Mouse (Mus musculus) embryonic facial prominence, embryonic 11.5 days (tissue): ENCODE data around the gene Tdrd1. TPM values are rescaled to one million over a fixed set of nuclear protein-coding genes. Genes with fewer than 3 reads are reported as not detected.

Source experiments
- ATAC-seq: fragments of 200-750 bp; cut with Nextera tagmentation; replicated peaks from 2 replicates; pipeline ENCODE4 v1.8.0; 2017; ENCODE audit warnings: low read depth; ENCODE audit not compliant: insufficient number of reproducible peaks, low FRiP score, low TSS enrichment
- DNase-seq: peaks from one replicate; pipeline ENCODE4 v3.0.0-alpha.2; 2015; ENCODE audit warnings: low spot score
- H3K27ac ChIP-seq: fragments of 300-500 bp; sonication (generic); replicated peaks from 2 replicates; pipeline ENCODE4 v1.5.1; 2014; ENCODE audit warnings: mild to moderate bottlenecking, low read depth, low read length, control low read depth
- H3K27me3 ChIP-seq: fragments of 300-500 bp; sonication (generic); 2 replicates; pipeline ENCODE4 v1.6.1; 2014; ENCODE audit warnings: mild to moderate bottlenecking, low read length, moderate library complexity, mixed read lengths; ENCODE audit not compliant: control insufficient read depth, insufficient read depth
- H3K36me3 ChIP-seq: fragments of 300-500 bp; sonication (generic); replicated peaks from 2 replicates; pipeline ENCODE4 v1.6.1; 2014; ENCODE audit warnings: low read depth, mild to moderate bottlenecking, low read length, moderate library complexity, mixed read lengths; ENCODE audit not compliant: control insufficient read depth, insufficient read depth
- H3K4me1 ChIP-seq: fragments of 300-500 bp; sonication (generic); 2 replicates; pipeline ENCODE4 v1.6.1; 2014; ENCODE audit warnings: low read length, mixed read lengths; ENCODE audit not compliant: control insufficient read depth, insufficient read depth
- H3K4me2 ChIP-seq: fragments of 300-500 bp; sonication (generic); 2 replicates; pipeline ENCODE4 v1.6.1; 2014; ENCODE audit warnings: low read depth, mild to moderate bottlenecking, control low read depth, low read length, moderate library complexity
- H3K4me3 ChIP-seq: fragments of 300-500 bp; sonication (generic); 2 replicates; pipeline ENCODE4 v1.5.1; 2014; ENCODE audit warnings: low read depth, low read length, control low read depth
- H3K9ac ChIP-seq: fragments of 300-500 bp; sonication (generic); replicated peaks from 2 replicates; pipeline ENCODE4 v1.6.1; 2014; ENCODE audit warnings: mild to moderate bottlenecking, control low read depth, low read length
- H3K9me3 ChIP-seq: fragments of 300-500 bp; sonication (generic); replicated peaks from 2 replicates; pipeline ENCODE4 v1.6.1; 2016; ENCODE audit warnings: mild to moderate bottlenecking, low read length, inconsistent platforms, mixed read lengths; ENCODE audit not compliant: control insufficient read depth
- WGBS: fragments of 180-500 bp; shearing (Covaris S2); extraction: QIAGEN DNeasy Blood & Tissue Kit; methylation state at CpG from one replicate; pipeline ENCODE4 v1.1.7; 2014; 5-methylcytosine and 5-hydroxymethylcytosine counted together
- polyA plus RNA-seq: library from polyadenylated mRNA; unstranded; fragments of >200 nt; fragmentation: Nextera tagmentation; extraction: Ambion mirVana; gene quantifications from 2 replicates; pipeline ENCODE4 v1.2.1, GENCODE M21; 2014

Tdrd1 gene
- polyA plus RNA-seq, 1 experiment from 2014 or later = 0.93 TPM

- Histone ChIP-seq H3K4me3 (no peak overlapping the region), H3K9ac (no peak overlapping the region), H3K27ac (no peak overlapping the region), H3K4me2 (no peak overlapping the region), H3K9me3 (no peaks in the 10 kb centered on the region), H3K36me3 (no peaks in the 10 kb centered on the region; the same call in none of the 2 replicates), H3K4me1 (no peaks in the 10 kb centered on the region), H3K27me3 (no peaks in the 10 kb centered on the region)
- ATAC-seq (no peak), DNase-seq (no peak)
- 86% methylated on average over 4 of the region's 4 CpGs for WGBS
Observed at GRCm38 (mm10) chr19:56813360-56813759, 12.6 kb upstream of the Tdrd1 start.

GRCm38 (mm10) chr19:56817851-56818526, 8.0 kb upstream of the Tdrd1 start:
- DNase-seq (no peak), ATAC-seq (no peak)
- H3K9ac ChIP-seq = no peak overlapping the region
- no peaks in the 10 kb centered on the region for H3K4me1 ChIP-seq
- H3K9me3 ChIP-seq = no peaks in the 10 kb centered on the region
- no peak overlapping the region for H3K27ac ChIP-seq
- no peak overlapping the region for H3K4me3 ChIP-seq
- no peak overlapping the region for H3K4me2 ChIP-seq
- H3K27me3 ChIP-seq = no peaks in the 10 kb centered on the region
- H3K36me3 ChIP-seq = no peaks in the 10 kb centered on the region
- 60% methylated on average over 14 of the region's 14 CpGs for WGBS

GRCm38 (mm10) chr19:56821040-56821797, 4.8 kb upstream of the Tdrd1 start:
- Histone ChIP-seq H3K27me3 (no peaks in the 10 kb centered on the region), H3K36me3 (no peaks in the 10 kb centered on the region), H3K4me2 (peak overlapping the region; percentile 60), H3K9ac (peak overlapping the region; percentile 80), H3K4me1 (no peaks in the 10 kb centered on the region), H3K27ac (no peak overlapping the region), H3K4me3 (peak overlapping the region; percentile 96), H3K9me3 (no peaks in the 10 kb centered on the region)
- ATAC-seq = no peak
- peak; percentile 22 for DNase-seq
- WGBS = 8% methylated on average over 22 of the region's 22 CpGs

DNA sequence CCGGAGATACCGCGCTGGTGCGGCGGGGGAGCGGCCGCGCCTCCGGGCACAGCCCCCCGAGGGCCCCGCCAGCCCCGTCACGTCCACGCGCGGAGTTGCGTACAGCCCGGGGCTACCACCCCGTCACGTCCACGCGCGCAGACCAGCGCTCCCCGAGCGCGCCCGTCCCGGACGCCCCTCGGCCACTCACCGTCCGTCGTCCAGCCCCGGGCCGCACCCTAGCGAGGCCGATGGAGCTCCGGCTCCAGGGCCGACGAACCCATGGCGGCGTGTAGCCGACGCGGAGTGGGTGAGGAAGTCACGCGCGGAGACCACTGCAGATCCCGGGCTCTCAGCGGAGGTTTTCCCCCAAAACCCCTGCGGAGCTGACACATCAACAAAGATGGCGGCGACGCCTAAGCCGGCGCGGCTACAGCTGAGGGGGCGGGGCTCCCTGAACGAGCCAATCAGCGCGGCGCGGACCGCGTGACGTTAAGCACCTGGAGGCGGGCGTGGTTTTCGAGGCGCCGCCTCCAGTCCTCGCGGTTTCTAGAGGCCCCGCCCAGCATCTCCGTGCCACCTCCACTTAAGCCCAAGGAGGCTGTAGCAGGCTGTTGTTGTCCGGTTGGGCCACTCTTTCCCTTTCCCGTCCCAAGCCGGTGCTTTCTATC, 4.1 kb upstream of the Tdrd1 start, which contains the start of gene Ccdc186:
Gene Ccdc186 (minus strand): TSS at position 393 of the 650 bp plus-strand sequence.
- peak within 1 kb of the TSS; percentile 96 for H3K4me3 ChIP-seq
- WGBS = under 1% methylated on average over 79 of the region's 79 CpGs
- peak; percentile 93 for ATAC-seq
- no peaks in the 10 kb centered on the region for H3K9me3 ChIP-seq
- H3K36me3 ChIP-seq = no peaks in the 10 kb centered on the region
- H3K4me1 ChIP-seq = no peaks in the 10 kb centered on the region
- H3K27ac ChIP-seq = peak within 1 kb of the TSS; percentile 52; the same call in 1 of the 2 replicates
- H3K9ac ChIP-seq = peak within 1 kb of the TSS; percentile 80
- no peaks in the 10 kb centered on the region for H3K27me3 ChIP-seq
- DNase-seq = peak; percentile 99
- peak within 1 kb of the TSS; percentile 60 for H3K4me2 ChIP-seq

GRCm38 (mm10) chr19:56822448-56822836, 3.6 kb upstream of the Tdrd1 start:
- no peak overlapping the region for H3K27ac ChIP-seq
- H3K4me1 ChIP-seq = no peaks in the 10 kb centered on the region
- DNase-seq (no peak), ATAC-seq (peak; percentile 56)
- 30% methylated on average over 10 of the region's 10 CpGs for WGBS
- H3K4me3 ChIP-seq = peak overlapping the region; percentile 96
- H3K36me3 ChIP-seq = no peaks in the 10 kb centered on the region
- H3K9ac ChIP-seq = peak overlapping the region; percentile 38
- H3K4me2 ChIP-seq = peak overlapping the region; percentile 48
- no peaks in the 10 kb centered on the region for H3K9me3 ChIP-seq
- no peaks in the 10 kb centered on the region for H3K27me3 ChIP-seq

DNA sequence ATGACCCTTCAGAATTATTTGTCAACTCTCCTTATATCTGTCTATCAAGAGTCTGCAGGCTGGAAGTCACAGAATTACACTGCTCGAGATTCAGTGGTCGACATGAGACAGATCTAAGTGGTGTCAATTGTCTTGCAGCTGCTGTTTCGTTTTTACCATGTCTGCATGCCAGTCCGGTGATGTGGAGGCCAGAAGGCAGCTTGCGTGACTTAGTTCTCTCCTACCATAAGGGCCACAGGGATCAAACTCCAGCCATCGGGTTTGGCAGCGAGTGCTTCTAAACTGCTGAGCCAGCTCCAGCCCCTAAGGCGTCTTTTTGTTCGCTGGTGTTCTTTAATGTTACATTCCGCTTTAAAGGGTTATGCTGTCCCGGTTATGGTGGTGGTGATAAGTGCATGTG, 2.3 kb downstream of the Tdrd1 start:
- Histone ChIP-seq H3K27ac (no peak overlapping the region), H3K27me3 (no peaks in the 10 kb centered on the region), H3K4me1 (no peaks in the 10 kb centered on the region), H3K36me3 (no peaks in the 10 kb centered on the region), H3K4me3 (no peak overlapping the region), H3K4me2 (no peak overlapping the region), H3K9ac (no peak overlapping the region), H3K9me3 (no peaks in the 10 kb centered on the region)
- no peak for DNase-seq
- ATAC-seq = no peak
- WGBS = 79% methylated on average over 11 of the region's 11 CpGs

DNA sequence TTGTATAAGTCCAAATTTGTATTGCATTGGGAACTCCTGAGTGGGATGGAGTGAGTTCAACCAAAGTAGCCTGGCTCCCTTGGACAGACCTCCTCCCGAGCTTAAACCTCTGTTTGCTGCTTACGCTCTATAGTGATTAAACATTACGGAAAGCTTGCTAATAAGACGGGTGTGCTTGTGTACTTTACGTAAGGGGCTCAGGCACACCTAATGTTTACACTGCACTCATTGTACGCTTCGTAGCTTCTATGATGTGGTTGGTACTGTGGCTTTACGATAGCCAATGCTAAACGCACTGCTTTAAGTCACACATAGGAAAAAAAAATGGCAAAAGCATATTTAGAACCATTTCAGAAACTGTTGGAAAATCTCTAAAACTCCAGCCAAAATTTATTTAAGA, 3.3 kb downstream of the Tdrd1 start:
- no peak overlapping the region for H3K27ac ChIP-seq
- H3K4me1 ChIP-seq = no peaks in the 10 kb centered on the region
- DNase-seq = no peak
- H3K4me3 ChIP-seq = no peak overlapping the region
- no peaks in the 10 kb centered on the region for H3K27me3 ChIP-seq
- no peaks in the 10 kb centered on the region for H3K9me3 ChIP-seq
- H3K4me2 ChIP-seq = no peak overlapping the region
- no peaks in the 10 kb centered on the region for H3K36me3 ChIP-seq
- 90% methylated on average over 9 of the region's 9 CpGs for WGBS
- no peak overlapping the region for H3K9ac ChIP-seq
- no peak for ATAC-seq

- WGBS = 94% methylated on average over 4 of the region's 4 CpGs
- no peak overlapping the region for H3K4me3 ChIP-seq
- no peaks in the 10 kb centered on the region for H3K36me3 ChIP-seq
- H3K9me3 ChIP-seq = no peaks in the 10 kb centered on the region
- ATAC-seq (no peak), DNase-seq (no peak)
- H3K4me1 ChIP-seq = no peaks in the 10 kb centered on the region
- no peak overlapping the region for H3K4me2 ChIP-seq
- H3K27me3 ChIP-seq = no peaks in the 10 kb centered on the region
- H3K9ac ChIP-seq = no peak overlapping the region
- H3K27ac ChIP-seq = no peak overlapping the region
Observed at GRCm38 (mm10) chr19:56830163-56830562, 4.2 kb downstream of the Tdrd1 start.
